Mouse (Mus musculus): ENCODE measurements at regions not wholly inside any gene's neighbourhood (a gene's known extent, or its start where the extent isn't known, plus 50 kb on each side); places are given as distances from the start of the nearest gene placed in this dataset.

- DNase-seq (ENCODE audit: inconsistent age in 2 of 2, low spot score in 1 of 2) = peak in 1 of 2 experiments; percentile 34
These were observed 56.8 kb downstream of the Cdkn2c start for GRCm38 (mm10) chr4:109610222-109610621.

GRCm38 (mm10) chr4:109609770-109610169 lies 57.2 kb downstream of the Cdkn2c start:
- peak in 1 of 2 experiments; percentile 55 for DNase-seq (ENCODE audit: inconsistent age in 2 of 2, low spot score in 1 of 2)

DNA sequence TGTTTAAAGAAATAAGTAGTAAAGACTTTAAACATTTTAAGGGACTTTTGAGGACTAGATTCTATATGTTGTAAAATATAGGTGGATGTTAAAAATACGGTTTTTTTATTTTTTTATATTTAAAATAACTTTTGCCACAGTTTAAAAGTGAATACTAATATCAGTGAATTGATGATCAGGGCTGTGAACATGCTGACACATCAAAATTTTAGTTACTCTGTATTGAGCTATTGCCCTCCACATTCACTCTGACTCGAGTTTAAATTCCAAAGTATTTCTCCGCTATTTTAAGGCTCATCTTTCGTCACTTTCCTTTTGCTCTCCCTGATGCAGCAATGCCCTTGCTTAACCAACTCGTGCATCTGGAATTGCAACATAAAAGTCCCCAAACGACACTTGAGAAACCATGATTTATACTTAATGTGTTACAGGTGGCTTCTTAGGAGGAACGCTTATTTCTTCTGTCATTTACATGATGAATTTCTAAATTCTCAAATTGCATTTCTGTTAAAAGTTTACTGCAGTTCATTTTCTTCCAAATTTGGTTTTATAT lies 58.7 kb upstream of the 4930522H14Rik start:
- DNase-seq (ENCODE audit: inconsistent age in 2 of 2, low spot score in 1 of 2) = peak in 1 of 2 experiments; percentile 47

- DNase-seq (ENCODE audit: inconsistent age in 2 of 2, low spot score in 1 of 2) = no peak
These were observed 52.2 kb upstream of the 4930522H14Rik start for GRCm38 (mm10) chr4:109583185-109583786.

DNA sequence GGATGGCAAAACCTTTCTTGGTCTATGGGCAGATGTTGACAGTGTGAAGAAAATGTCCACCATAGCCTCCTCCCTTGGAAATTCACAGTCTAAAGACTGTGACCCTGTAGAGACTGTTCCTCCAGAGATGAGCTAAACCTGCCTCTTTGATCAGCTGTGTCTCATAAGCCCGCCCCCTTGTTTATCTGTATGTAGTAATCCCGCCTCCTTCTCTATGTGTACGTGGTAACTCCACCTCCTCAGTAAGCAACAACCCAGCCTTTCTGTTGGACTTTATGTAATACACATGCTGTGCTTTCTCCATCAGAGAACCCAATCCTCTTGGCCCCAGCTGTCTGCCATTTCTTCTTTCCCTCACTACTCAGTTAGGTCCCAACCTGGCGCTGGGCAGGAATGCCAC lies 51.4 kb upstream of the 4930522H14Rik start:
- DNase-seq (ENCODE audit: inconsistent age in 2 of 2, low spot score in 1 of 2) = no peak
